Mouse (Mus musculus) bone marrow macrophage, adult 2 months (primary cell): Measurements from ENCODE around the gene Stab1.

Source experiments
- CTCF ChIP-seq: IDR thresholded peaks from 2 replicates; pipeline ENCODE4 v1.5.1; 2012; ENCODE audit warnings: low read depth, mild to moderate bottlenecking, low read length, moderate library complexity
- POLR2A ChIP-seq: IDR thresholded peaks from 2 replicates; pipeline ENCODE4 v1.6.1; 2012; ENCODE audit warnings: mild to moderate bottlenecking, low read depth, low read length, borderline replicate concordance

DNA sequence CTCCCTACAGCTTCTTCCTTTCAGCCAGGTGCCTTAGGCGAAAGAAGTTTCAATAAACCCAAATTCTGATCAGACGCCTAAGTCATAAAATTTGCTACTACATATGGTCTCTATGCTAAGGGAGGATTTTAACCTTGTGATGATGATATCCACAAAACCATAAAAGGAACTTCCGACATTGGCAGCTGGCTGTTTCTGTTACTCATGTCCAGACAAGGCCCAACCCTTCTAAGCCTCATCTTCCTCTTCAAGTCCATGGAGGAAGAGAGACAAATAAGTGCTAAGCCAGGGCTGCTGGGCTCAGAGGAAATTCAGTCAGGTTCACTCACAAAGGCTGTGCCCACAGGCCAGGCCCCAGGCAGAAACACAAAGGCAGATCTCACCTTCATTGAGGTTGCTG is 20.9 kb upstream of the Stab1 start:
- TF ChIP-seq CTCF (no peak), POLR2A (no peak)
